10 mouse cellular contexts compared by ENCODE assay signal in genomic region chr11:69715929-69716328, GRCm38 (mm10). TPM values are rescaled to one million over a fixed set of nuclear protein-coding genes. Genes with fewer than 3 reads are reported as not detected.
DNase-seq lines count a peak whose midpoint lies in the region; ATAC-seq and TF ChIP-seq lines count a peak whose summit lies in the region.
"Had no signal": no experiment of that assay in that cellular context is flagged by ENCODE, and none has a peak within 500 bp of the region (broad histone marks: within the 10 kb centered on the region; RNA-seq: fewer than 3 reads in every experiment).

No protein-coding gene starts in this region.

- no peak for TF ChIP-seq CTCF in intestine, postnatal 0 days (IDR thresholded peaks at IDR 0.05; ENCODE audit: low read depth)
- TF ChIP-seq CTCF in thymus, adult 2 months (IDR thresholded peaks at IDR 0.05; ENCODE audit: borderline replicate concordance, control insufficient read depth, extremely low read depth, insufficient read depth, low read length, poor library complexity), result no peak

- DNase-seq in intestine, embryonic 14.5 days (ENCODE audit: low spot score), result no peak
- peak; percentile 83 for DNase-seq in adrenal gland, adult 2 months
- peak; percentile 16 for DNase-seq in heart, postnatal 4 days
- no peak for DNase-seq in cerebellum, adult 9-10 months
- DNase-seq in thymus, adult 2 months, result no peak
- DNase-seq in thymus, postnatal 36 days, result no peak

- ATAC-seq in intestine, embryonic 14.5 days (replicated peaks; ENCODE audit: low FRiP score, low TSS enrichment, low read depth), result no peak; the same call in 1 of the 2 replicates
- no peak for ATAC-seq in intestine, postnatal 0 days
- 0 out of 2 replicates have a peak, but pooled peaks have one; percentile 20 for ATAC-seq in lung, embryonic 16.5 days (ENCODE audit: low read depth)

- H3K4me3 ChIP-seq in intestine, embryonic 14.5 days (ENCODE audit: low read depth, low read length), result no peak overlapping the region
- H3K4me3 ChIP-seq in intestine, postnatal 0 days (ENCODE audit: low read depth, low read length), result no peak overlapping the region
- H3K4me3 ChIP-seq in lung, embryonic 16.5 days (ENCODE audit: low read length), result no peak overlapping the region
- no peak overlapping the region for H3K4me3 ChIP-seq in thymus, adult 2 months (ENCODE audit: control insufficient read depth, insufficient read depth, low read length)
- H3K4me3 ChIP-seq: erythroblast, embryonic 14.5 days had no signal

- no peaks in the 10 kb centered on the region for H3K36me3 ChIP-seq in intestine, embryonic 14.5 days (ENCODE audit: control insufficient read depth, insufficient read depth, low read length)
- H3K36me3 ChIP-seq in intestine, postnatal 0 days (ENCODE audit: control insufficient read depth, insufficient read depth), result no peaks in the 10 kb centered on the region
- no peaks in the 10 kb centered on the region for H3K36me3 ChIP-seq in lung, embryonic 16.5 days (ENCODE audit: control insufficient read depth, insufficient read depth, low read length)
- H3K36me3 ChIP-seq in thymus, adult 2 months (ENCODE audit: control insufficient read depth, insufficient read depth, low read length), result no peaks in the 10 kb centered on the region
- H3K36me3 ChIP-seq: G1E had no signal

- TF ChIP-seq POLR2A in thymus, adult 2 months (IDR thresholded peaks at IDR 0.05; ENCODE audit: control insufficient read depth, extremely low read depth, insufficient read depth, low read length, poor library complexity), result no peak

- H3K4me2 ChIP-seq in intestine, embryonic 14.5 days (ENCODE audit: low read length), result no peak overlapping the region
- H3K4me2 ChIP-seq in intestine, postnatal 0 days (replicated peaks; ENCODE audit: low read depth), result no peak overlapping the region
- H3K4me2 ChIP-seq in lung, embryonic 16.5 days (ENCODE audit: low read depth, low read length), result no peak overlapping the region

- no peaks in the 10 kb centered on the region for H3K9me3 ChIP-seq in intestine, embryonic 14.5 days (ENCODE audit: control insufficient read depth, low read length)
- H3K9me3 ChIP-seq in intestine, postnatal 0 days (ENCODE audit: control insufficient read depth), result no peaks in the 10 kb centered on the region
- H3K9me3 ChIP-seq in lung, embryonic 16.5 days (ENCODE audit: control insufficient read depth, low read length), result no peaks in the 10 kb centered on the region
- H3K9me3 ChIP-seq: G1E had no signal

- peak overlapping the region; percentile 16 for H3K27ac ChIP-seq in intestine, embryonic 14.5 days (ENCODE audit: low read depth)
- no peak overlapping the region for H3K27ac ChIP-seq in intestine, postnatal 0 days (ENCODE audit: low read depth, low read length)
- H3K27ac ChIP-seq in lung, embryonic 16.5 days (ENCODE audit: low read length), result no peak overlapping the region; the same call in 1 of the 2 replicates
- no peak overlapping the region for H3K27ac ChIP-seq in thymus, adult 2 months (ENCODE audit: control insufficient read depth, insufficient read depth, low read length)

- peaks cover 6% of the 10 kb centered on the region for H3K4me1 ChIP-seq in intestine, embryonic 14.5 days (replicated peaks; ENCODE audit: control insufficient read depth, insufficient read depth, low read length)
- no peaks in the 10 kb centered on the region for H3K4me1 ChIP-seq in intestine, postnatal 0 days (replicated peaks; ENCODE audit: control insufficient read depth, insufficient read depth, low read length)
- peaks cover 2% of the 10 kb centered on the region; the same call in 1 of the 2 replicates for H3K4me1 ChIP-seq in lung, embryonic 16.5 days (replicated peaks; ENCODE audit: control insufficient read depth, insufficient read depth, low read length)
- H3K4me1 ChIP-seq in thymus, adult 2 months (replicated peaks; ENCODE audit: control insufficient read depth, insufficient read depth, low read length), result no peaks in the 10 kb centered on the region

- 11% methylated on average over 5 of the region's 5 CpGs for WGBS in intestine, embryonic 14.5 days
- WGBS in intestine, postnatal 0 days, result 11% methylated on average over 5 of the region's 5 CpGs
- 13% methylated on average over 5 of the region's 5 CpGs for WGBS in lung, embryonic 16.5 days
- WGBS in thymus, adult 2 months, result 59% methylated on average over 5 of the region's 5 CpGs

- no peak overlapping the region for H3K9ac ChIP-seq in intestine, embryonic 14.5 days (ENCODE audit: low read length)
- H3K9ac ChIP-seq in intestine, postnatal 0 days (ENCODE audit: low read depth, low read length), result no peak overlapping the region
- H3K9ac ChIP-seq in lung, embryonic 16.5 days (ENCODE audit: low read length), result no peak overlapping the region

- H3K27me3 ChIP-seq in intestine, embryonic 14.5 days (replicated peaks; ENCODE audit: control insufficient read depth, insufficient read depth, low read length), result no peaks in the 10 kb centered on the region
- H3K27me3 ChIP-seq in intestine, postnatal 0 days (replicated peaks; ENCODE audit: control insufficient read depth, insufficient read depth, low read length), result no peaks in the 10 kb centered on the region
- no peaks in the 10 kb centered on the region for H3K27me3 ChIP-seq in lung, embryonic 16.5 days (ENCODE audit: control insufficient read depth, insufficient read depth, low read depth, low read length)
- H3K27me3 ChIP-seq in thymus, adult 2 months (ENCODE audit: control insufficient read depth, insufficient read depth, low read length), result no peaks in the 10 kb centered on the region

RNA-seq across cellular contexts. Expression of gene Tnfsfm13, which starts 20.0 kb away (rescaled TPM):
- 2.3 and 3.7 TPM in 2 replicates for polyA plus RNA-seq in intestine, embryonic 14.5 days (2014; fragmentation: Nextera tagmentation; extraction: Ambion mirVana)
- polyA plus RNA-seq in intestine, postnatal 0 days (2015; fragmentation: Nextera tagmentation; extraction: Ambion mirVana), result 4.1 and 4.8 TPM in 2 replicates
- total RNA-seq in adrenal gland, adult 2 months (2021), result 1 to 10 TPM; 3.1 to 7.0 TPM
- 12.7 and 18.9 TPM in 2 replicates for polyA plus RNA-seq in adrenal gland, adult 2 months (2012; rRNA removed)
- 1 to 10 TPM; 1.9 to 3.0 TPM for total RNA-seq in heart, postnatal 4 days (2021)
- 5.0 and 5.4 TPM in 2 replicates for polyA plus RNA-seq in lung, embryonic 16.5 days (2015; fragmentation: Nextera tagmentation; extraction: Ambion mirVana)
- 2.7 and 3.4 TPM in 2 replicates for polyA plus RNA-seq in thymus, adult 2 months (2012; rRNA removed)
- total RNA-seq: G1E had no signal
- polyA plus RNA-seq: erythroblast, embryonic 14.5 days; G1E had no signal

RNA-seq across cellular contexts. Expression of gene Tnfsf12, which starts 20.3 kb away (rescaled TPM):
- polyA plus RNA-seq in intestine, embryonic 14.5 days (2014; fragmentation: Nextera tagmentation; extraction: Ambion mirVana), result 8.0 and 9.4 TPM in 2 replicates
- polyA plus RNA-seq in intestine, postnatal 0 days (2015; fragmentation: Nextera tagmentation; extraction: Ambion mirVana), result 6.6 and 7.2 TPM in 2 replicates
- total RNA-seq in adrenal gland, adult 2 months (2021), result 10 to 100 TPM; 19.8 to 37.1 TPM
- polyA plus RNA-seq in adrenal gland, adult 2 months (2012; rRNA removed), result 44.7 and 57.4 TPM in 2 replicates
- 10 to 100 TPM; 13.7 to 16.4 TPM for total RNA-seq in heart, postnatal 4 days (2021)
- polyA plus RNA-seq in lung, embryonic 16.5 days (2015; fragmentation: Nextera tagmentation; extraction: Ambion mirVana), result 10.6 and 12.8 TPM in 2 replicates
- polyA plus RNA-seq in thymus, adult 2 months (2012; rRNA removed), result 12.2 and 16.3 TPM in 2 replicates
- total RNA-seq: G1E had no signal
- polyA plus RNA-seq: G1E had no signal

RNA-seq across cellular contexts. Expression of gene Tnfsf13, which starts 30.3 kb away (rescaled TPM):
- polyA plus RNA-seq in intestine, embryonic 14.5 days (2014; fragmentation: Nextera tagmentation; extraction: Ambion mirVana), result 0.48 TPM in 1 of 2 replicates, not detected in the other
- polyA plus RNA-seq in intestine, postnatal 0 days (2015; fragmentation: Nextera tagmentation; extraction: Ambion mirVana), result 1.6 and 1.8 TPM in 2 replicates
- 1 to 10 TPM; 1.6 to 2.4 TPM for total RNA-seq in adrenal gland, adult 2 months (2021)
- 2.2 and 2.4 TPM in 2 replicates for polyA plus RNA-seq in adrenal gland, adult 2 months (2012; rRNA removed)
- 1 to 10 TPM; 2.3 to 2.6 TPM for total RNA-seq in heart, postnatal 4 days (2021)
- 0.89 and 1.2 TPM in 2 replicates for polyA plus RNA-seq in lung, embryonic 16.5 days (2015; fragmentation: Nextera tagmentation; extraction: Ambion mirVana)
- polyA plus RNA-seq in thymus, adult 2 months (2012; rRNA removed), result 2.2 and 3.0 TPM in 2 replicates
- total RNA-seq: G1E had no signal
- polyA plus RNA-seq: erythroblast, embryonic 14.5 days; G1E had no signal

RNA-seq across cellular contexts. Expression of gene Senp3, which starts 34.0 kb away (rescaled TPM):
- 79.1 and 90.8 TPM in 2 replicates for polyA plus RNA-seq in intestine, embryonic 14.5 days (2014; fragmentation: Nextera tagmentation; extraction: Ambion mirVana)
- 26.7 and 27.6 TPM in 2 replicates for polyA plus RNA-seq in intestine, postnatal 0 days (2015; fragmentation: Nextera tagmentation; extraction: Ambion mirVana)
- total RNA-seq in adrenal gland, adult 2 months (2021), result 10 to 100 TPM; 65.5 to 75.5 TPM
- 34.3 and 37.5 TPM in 2 replicates for polyA plus RNA-seq in adrenal gland, adult 2 months (2012; rRNA removed)
- 10 to 100 TPM; 58.0 to 61.3 TPM for total RNA-seq in heart, postnatal 4 days (2021)
- 69.3 and 70.6 TPM in 2 replicates for polyA plus RNA-seq in lung, embryonic 16.5 days (2015; fragmentation: Nextera tagmentation; extraction: Ambion mirVana)
- polyA plus RNA-seq in thymus, adult 2 months (2012; rRNA removed), result 83.3 and 89.1 TPM in 2 replicates

RNA-seq across cellular contexts. Expression of gene Polr2a, which starts 42.5 kb away (rescaled TPM):
- polyA plus RNA-seq in intestine, embryonic 14.5 days (2014; fragmentation: Nextera tagmentation; extraction: Ambion mirVana), result 35.2 and 38.7 TPM in 2 replicates
- polyA plus RNA-seq in intestine, postnatal 0 days (2015; fragmentation: Nextera tagmentation; extraction: Ambion mirVana), result 13.3 and 14.0 TPM in 2 replicates
- 10 to 100 TPM; 71.4 to 77.9 TPM for total RNA-seq in adrenal gland, adult 2 months (2021)
- 20.6 and 38.3 TPM in 2 replicates for polyA plus RNA-seq in adrenal gland, adult 2 months (2012; rRNA removed)
- total RNA-seq in heart, postnatal 4 days (2021), result 10 to 100 TPM; 53.7 TPM
- polyA plus RNA-seq in lung, embryonic 16.5 days (2015; fragmentation: Nextera tagmentation; extraction: Ambion mirVana), result 24.1 and 25.3 TPM in 2 replicates
- polyA plus RNA-seq in thymus, adult 2 months (2012; rRNA removed), result 113 and 125 TPM in 2 replicates

Comparison
In these comparisons a context has a peak if more than half of its experiments do, and no peak if none do; other contexts are left out.
1. DNase-seq: peak in adrenal gland, adult 2 months (single experiment) and heart, postnatal 4 days (single experiment); none in intestine, embryonic 14.5 days (single experiment), cerebellum, adult 9-10 months (single experiment), thymus, adult 2 months (single experiment) and thymus, postnatal 36 days (0 of 2).